Mouse (Mus musculus) testis, postnatal 14 days (tissue): ENCODE data around the gene H2-Ab1.
A peak's percentile ranks its signal among the peaks of the same experiment; 100 is the strongest.
"Not testable (repeated sequence)": the region's sequence is repeated elsewhere in the genome, so short reads cannot be mapped to it uniquely, and the experiment has no call there.

Source experiments
- DNase-seq: peaks from one replicate; pipeline ENCODE4 v3.0.0; 2021; ENCODE audit warnings: low spot score

The H2-Ab1 gene

GRCm38 (mm10) chr17:34257594-34258375, at the start of gene H2-Ab1:
Gene H2-Ab1, plus strand, starts transcription at chr17:34257689.
- peak; percentile 39 for DNase-seq

DNA sequence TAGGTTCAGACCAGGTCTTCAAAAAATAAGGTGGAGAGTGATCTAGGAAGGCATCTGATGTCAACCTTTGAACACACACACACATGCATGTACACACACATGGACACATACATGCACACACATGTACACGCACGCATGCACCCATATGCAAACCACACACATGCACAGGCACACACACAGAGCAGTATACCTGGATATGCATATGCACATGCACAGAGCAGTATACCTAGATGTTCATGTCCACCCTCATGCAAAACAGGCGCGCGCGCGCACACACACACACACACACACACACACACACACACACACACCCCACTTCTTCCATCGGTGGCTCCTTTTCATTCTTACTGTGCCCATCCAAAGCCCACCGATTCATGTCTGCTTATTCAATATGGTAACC, 49.6 kb upstream of the H2-Ab1 start:
- no peak for DNase-seq

- DNase-seq: no peak
Observed at GRCm38 (mm10) chr17:34208421-34208820, 49.1 kb upstream of the H2-Ab1 start.

- no peak for DNase-seq
Observed at GRCm38 (mm10) chr17:34209680-34210079, 47.8 kb upstream of the H2-Ab1 start.

DNA sequence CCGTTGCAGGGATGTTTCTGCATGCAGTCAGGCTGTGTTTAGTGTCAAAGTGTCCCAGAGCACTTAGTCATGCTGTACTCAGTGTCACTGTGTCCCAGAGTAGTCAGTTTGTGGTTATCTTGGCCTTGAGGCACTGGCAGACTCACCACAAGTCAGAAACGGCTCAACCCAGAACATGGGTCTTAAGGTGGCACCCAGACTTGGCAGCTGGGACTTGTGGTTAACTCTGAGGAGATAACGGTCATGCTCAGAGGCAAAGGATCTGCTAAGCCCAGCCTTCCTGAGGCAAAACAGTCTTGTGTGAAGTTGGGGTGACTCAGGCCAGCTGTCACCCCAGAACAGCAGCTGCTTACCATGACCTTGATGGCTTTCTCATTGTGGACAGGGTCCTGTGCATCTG, 46.9 kb upstream of the H2-Ab1 start:
- DNase-seq: no peak

- no peak for DNase-seq
Observed at GRCm38 (mm10) chr17:34211746-34212365, 45.6 kb upstream of the H2-Ab1 start.

DNA sequence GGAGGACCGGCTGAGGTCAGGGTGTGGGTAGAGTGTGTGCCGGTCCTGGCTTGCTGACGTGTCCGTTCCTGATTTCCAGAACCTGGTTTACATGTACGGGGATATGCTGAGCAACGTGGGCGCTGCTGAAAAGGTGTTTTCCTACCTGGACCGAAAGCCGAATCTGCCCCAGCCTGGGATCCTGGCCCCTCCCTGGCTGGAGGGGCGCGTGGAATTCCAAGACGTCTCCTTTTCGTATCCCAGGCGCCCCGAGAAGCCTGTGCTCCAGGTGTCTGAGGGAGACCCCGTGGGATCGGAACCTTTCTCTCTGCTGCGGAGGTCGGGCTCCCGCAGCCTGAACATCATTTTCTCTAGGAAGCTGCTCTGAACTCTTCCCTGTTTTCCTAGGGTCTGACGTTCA, 43.6 kb upstream of the H2-Ab1 start:
- DNase-seq: no peak

GRCm38 (mm10) chr17:34215176-34215575, 42.3 kb upstream of the H2-Ab1 start:
- DNase-seq: no peak

DNA sequence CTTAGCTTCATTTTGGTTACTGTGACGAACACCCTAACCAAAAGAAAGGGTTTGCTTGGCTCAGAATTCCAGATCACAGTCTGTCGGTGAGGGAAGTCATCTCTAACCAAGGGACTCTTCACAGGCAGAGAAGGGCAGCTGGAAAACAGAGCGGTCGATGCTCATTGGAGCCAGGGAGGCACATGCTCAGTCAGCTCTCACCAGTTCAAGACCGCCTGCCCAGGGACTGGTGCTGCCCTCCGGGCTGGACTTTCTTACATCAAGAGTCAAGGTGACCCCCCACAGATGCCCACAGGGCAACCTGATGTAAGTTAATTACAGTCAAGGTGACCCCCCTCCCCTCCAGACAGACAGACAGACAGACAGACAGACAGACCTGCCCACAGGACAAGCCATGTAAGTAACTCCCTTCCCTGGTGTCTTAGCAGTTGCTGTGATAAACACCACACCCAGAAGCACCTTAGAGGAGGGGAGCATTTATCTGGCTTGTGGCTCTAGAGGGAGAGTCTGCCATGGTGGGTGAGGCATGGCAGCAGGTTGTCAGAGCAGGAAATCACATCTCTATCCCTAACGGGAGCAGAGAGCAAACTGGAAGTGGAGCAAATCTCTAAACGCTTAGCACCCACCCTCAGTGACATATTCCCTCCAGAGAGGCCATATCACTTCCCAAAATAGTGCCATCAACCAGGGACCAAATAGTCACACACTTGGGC, 40.1 kb upstream of the H2-Ab1 start:
- DNase-seq: no peak

- no peak for DNase-seq
Observed at GRCm38 (mm10) chr17:34217986-34218385, 39.5 kb upstream of the H2-Ab1 start.

- peak; percentile 45 for DNase-seq
Observed at GRCm38 (mm10) chr17:34218675-34219074, 38.8 kb upstream of the H2-Ab1 start.

DNA sequence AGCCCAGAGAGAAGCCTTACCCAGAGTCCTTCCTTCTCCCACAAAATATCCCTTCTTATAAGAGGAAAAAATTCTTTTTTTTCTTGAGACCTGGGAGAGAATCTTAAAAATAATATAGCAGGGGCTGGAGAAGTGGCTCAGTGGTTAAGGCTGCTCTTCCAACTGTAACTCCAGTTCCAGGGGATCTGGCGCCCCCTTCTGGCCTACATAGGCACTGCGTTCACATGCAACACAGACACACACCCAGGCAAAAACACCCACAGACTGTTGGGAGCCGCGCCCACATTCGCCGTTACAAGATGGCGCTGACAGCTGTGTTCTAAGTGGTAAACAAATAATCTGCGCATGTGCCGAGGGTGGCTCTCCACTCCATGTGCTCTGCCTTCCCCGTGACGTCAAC, 38.4 kb upstream of the H2-Ab1 start:
- DNase-seq: not testable (repeated sequence)

GRCm38 (mm10) chr17:34219801-34220200, 37.7 kb upstream of the H2-Ab1 start:
- peak; percentile 56 for DNase-seq

DNA sequence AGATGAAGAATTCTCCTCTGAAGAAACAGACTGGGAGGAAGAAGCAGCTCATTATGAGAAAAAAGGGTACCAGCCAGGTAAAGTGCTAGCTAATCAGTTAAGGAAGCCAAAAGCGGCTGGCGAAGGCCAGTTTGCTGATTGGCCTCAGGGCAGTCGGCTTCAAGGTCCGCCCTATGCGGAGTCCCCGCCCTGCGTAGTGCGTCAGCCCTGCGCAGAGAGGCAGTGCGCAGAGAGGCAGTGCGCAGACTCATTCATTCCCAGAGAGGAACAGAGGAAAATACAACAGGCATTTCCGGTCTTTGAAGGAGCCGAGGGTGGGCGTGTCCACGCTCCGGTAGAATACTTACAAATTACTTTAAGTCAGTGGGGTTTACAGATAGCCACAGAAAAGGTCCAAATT, 37.1 kb upstream of the H2-Ab1 start:
- not testable (repeated sequence) for DNase-seq

- DNase-seq: no peak
Observed at GRCm38 (mm10) chr17:34224816-34225215, 32.7 kb upstream of the H2-Ab1 start.

DNA sequence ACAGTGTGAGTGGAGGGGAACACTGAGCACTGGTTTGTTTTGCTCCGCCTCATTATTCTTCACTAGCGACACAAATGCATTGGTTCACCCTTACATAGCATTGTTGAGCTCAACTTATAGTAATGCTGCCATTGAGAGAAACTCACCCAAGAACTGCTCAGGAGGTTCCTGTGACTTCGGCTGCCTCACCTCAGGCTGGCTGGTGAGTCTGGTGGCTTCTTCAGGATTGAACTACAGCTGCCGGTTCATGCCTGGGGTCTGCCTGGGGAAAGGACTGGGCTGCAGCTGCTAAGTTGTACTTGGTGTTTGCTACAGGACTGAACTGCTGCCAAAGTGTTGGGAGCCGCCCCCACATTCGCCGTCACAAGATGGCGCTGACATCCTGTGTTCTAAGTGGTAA, 32.1 kb upstream of the H2-Ab1 start:
- DNase-seq: no peak

GRCm38 (mm10) chr17:34225911-34226310, 31.6 kb upstream of the H2-Ab1 start:
- not testable (repeated sequence) for DNase-seq

DNA sequence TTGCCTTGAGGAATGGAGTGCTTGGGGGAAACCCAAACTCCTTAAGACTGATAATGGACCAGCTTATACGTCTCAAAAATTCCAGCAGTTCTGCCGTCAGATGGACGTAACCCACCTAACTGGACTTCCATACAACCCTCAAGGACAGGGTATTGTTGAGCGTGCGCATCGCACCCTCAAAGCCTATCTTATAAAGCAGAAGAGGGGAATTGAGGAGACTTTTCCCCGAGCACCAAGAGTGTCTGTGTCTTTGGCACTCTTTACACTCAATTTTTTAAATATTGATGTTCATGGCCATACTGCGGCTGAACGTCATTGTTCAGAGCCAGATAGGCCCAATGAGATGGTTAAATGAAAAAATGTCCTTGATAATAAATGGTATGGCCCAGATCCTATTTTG, 26.5 kb upstream of the H2-Ab1 start:
- not testable (repeated sequence) for DNase-seq

DNA sequence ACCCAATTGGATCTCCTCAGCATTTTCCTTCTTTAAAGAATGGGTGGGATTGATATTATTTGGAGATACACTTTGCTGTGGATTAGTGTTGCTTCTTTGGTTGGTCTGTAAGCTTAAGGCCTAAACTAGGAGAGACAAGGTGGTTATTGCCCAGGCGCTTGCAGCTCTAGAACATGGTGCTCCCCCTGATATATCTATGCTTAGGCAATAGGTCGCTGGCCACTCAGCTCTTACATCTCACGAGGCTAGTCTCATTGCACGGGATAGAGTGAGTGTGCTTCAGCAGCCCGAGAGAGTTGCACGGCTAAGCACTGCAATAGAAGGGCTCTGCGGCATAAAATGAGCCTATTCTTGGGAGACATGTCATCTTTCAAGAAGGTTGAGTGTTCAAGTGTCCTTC, 25.5 kb upstream of the H2-Ab1 start:
- DNase-seq: not testable (repeated sequence)

GRCm38 (mm10) chr17:34234926-34235325, 22.6 kb upstream of the H2-Ab1 start:
- DNase-seq: peak; percentile 23

DNA sequence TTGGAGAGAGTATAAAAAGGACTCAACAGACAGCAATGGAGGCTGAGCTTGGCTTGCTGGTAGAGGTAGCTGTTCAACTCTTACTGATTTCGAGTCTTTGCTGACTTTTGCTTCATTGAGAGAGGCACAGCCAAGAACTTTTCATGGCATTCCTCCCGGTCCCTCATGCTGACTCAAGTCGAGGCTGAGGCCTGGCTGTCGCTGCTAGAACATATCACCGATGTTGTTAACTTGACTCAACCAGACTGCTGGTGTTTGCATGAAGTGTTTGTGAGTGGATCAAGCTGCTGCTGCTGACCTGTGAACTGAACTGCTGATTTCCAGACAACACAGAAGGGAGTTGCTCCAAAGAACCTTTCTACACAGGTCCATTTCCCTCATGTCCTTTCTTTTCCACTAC, 20.8 kb upstream of the H2-Ab1 start:
- no peak for DNase-seq

DNA sequence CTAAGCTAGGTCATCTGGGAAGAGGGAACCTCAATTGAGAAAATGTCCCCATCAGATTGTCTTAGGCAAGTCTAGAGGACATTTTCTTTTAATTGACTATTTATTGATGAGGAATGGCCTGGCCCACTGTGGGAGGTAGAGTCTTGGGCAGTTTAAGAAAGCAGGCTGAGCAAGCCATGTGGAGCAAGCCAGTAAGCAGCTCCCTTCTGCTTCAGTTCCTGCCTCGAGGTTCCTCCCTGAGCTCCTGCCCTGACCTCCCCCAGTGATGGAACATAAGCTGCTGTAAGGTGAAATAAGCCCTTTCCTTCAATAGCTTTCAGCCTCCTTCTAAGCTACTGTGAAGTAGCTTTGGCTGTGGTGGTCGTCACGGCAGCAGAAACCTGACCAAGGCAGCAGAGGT, 19.7 kb upstream of the H2-Ab1 start:
- DNase-seq: no peak

DNA sequence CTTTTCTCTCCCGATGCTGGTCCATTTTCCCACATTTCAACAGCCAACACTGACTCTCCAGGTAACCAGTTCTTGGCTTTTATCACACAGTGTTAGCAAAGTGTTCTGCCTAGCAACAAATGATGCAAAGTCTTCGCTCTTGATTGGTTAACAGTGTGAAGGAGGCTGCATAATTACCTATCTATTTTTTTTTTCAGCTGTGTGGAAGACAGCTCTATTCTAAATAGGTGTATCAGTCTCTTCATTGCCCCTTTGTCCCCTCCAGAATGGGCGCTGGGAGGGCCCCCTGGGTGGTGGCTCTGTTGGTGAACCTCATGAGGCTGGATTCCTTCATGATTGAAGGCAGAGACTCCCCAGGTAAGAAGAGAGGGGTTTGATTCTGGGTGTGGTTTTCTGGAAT, 18.8 kb upstream of the H2-Ab1 start, which contains the start of gene H2-Ob:
Gene H2-Ob, plus strand, starts transcription at position 198 of the 400 bp plus-strand sequence.
- DNase-seq: no peak
